Mouse (Mus musculus) intestine, embryonic 14.5 days (tissue): ENCODE results near the gene Aprt. TPM values are rescaled to one million over a fixed set of nuclear protein-coding genes. Genes with fewer than 3 reads are reported as not detected.

Experiments
- ATAC-seq: fragments of 200-750 bp; cut with Nextera tagmentation; replicated peaks from 2 replicates; pipeline ENCODE4 v1.8.0; 2017; ENCODE audit warnings: low read depth, moderate number of reproducible peaks, moderate TSS enrichment, moderate library complexity; ENCODE audit not compliant: low FRiP score, low TSS enrichment
- DNase-seq: peaks from one replicate; pipeline ENCODE4 v3.0.0-alpha.2; 2018; ENCODE audit warnings: low spot score
- H3K27ac ChIP-seq: fragments of 300-500 bp; sonication (generic); 2 replicates; pipeline ENCODE4 v1.5.1; 2014; ENCODE audit warnings: low read depth, mild to moderate bottlenecking, control low read depth
- H3K27me3 ChIP-seq: fragments of 300-500 bp; sonication (generic); replicated peaks from 2 replicates; pipeline ENCODE4 v1.6.1; 2014; ENCODE audit warnings: low read length, control low read depth; ENCODE audit not compliant: control insufficient read depth, insufficient read depth
- H3K36me3 ChIP-seq: fragments of 300-500 bp; sonication (generic); 2 replicates; pipeline ENCODE4 v1.6.1; 2014; ENCODE audit warnings: low read length, control low read depth; ENCODE audit not compliant: control insufficient read depth, insufficient read depth
- H3K4me1 ChIP-seq: fragments of 300-500 bp; sonication (generic); replicated peaks from 2 replicates; pipeline ENCODE4 v1.6.1; 2014; ENCODE audit warnings: low read length, control low read depth, mixed read lengths; ENCODE audit not compliant: control insufficient read depth, insufficient read depth
- H3K4me2 ChIP-seq: fragments of 300-500 bp; sonication (generic); 2 replicates; pipeline ENCODE4 v1.6.1; 2014; ENCODE audit warnings: low read length
- H3K4me3 ChIP-seq: fragments of 300-500 bp; sonication (generic); 2 replicates; pipeline ENCODE4 v1.5.1; 2014; ENCODE audit warnings: low read depth, low read length, control low read depth, mixed read lengths
- H3K9ac ChIP-seq: fragments of 300-500 bp; sonication (generic); 2 replicates; pipeline ENCODE4 v1.6.1; 2014; ENCODE audit warnings: mild to moderate bottlenecking, low read length
- H3K9me3 ChIP-seq: fragments of 300-500 bp; sonication (generic); 2 replicates; pipeline ENCODE4 v1.6.1; 2016; ENCODE audit warnings: low read length, control low read depth; ENCODE audit not compliant: control insufficient read depth
- WGBS: fragments of 180-500 bp; shearing (Covaris S2); extraction: QIAGEN DNeasy Blood & Tissue Kit; methylation state at CpG from one replicate; pipeline ENCODE4 v1.1.7; 2014; 5-methylcytosine and 5-hydroxymethylcytosine counted together
- microRNA-seq: library from miRNA; unstranded; fragments of <30 nt; microRNA quantifications from one replicate; pipeline ENCODE4, GENCODE M21; 2016
- polyA plus RNA-seq: library from polyadenylated mRNA; unstranded; fragments of >200 nt; fragmentation: Nextera tagmentation; extraction: Ambion mirVana; gene quantifications from 2 replicates; pipeline ENCODE4 v1.2.1, GENCODE M21; 2014

Aprt gene
- polyA plus RNA-seq, 1 experiment from 2014 or later, result 580 TPM

- ATAC-seq, result no peak
- Histone ChIP-seq H3K4me3 (no peak overlapping the region), H3K27ac (0 out of 2 replicates have a peak overlapping the region, but pooled peaks have one; percentile 22), H3K36me3 (no peaks in the 10 kb centered on the region), H3K9me3 (no peaks in the 10 kb centered on the region), H3K4me2 (no peak overlapping the region), H3K9ac (no peak overlapping the region), H3K4me1 (peaks cover 45% of the 10 kb centered on the region), H3K27me3 (no peaks in the 10 kb centered on the region)
- 67% methylated on average over 6 of the region's 6 CpGs for WGBS
- no peak for DNase-seq
Observed at GRCm38 (mm10) chr8:122525004-122525403, 51.7 kb downstream of the Aprt start.

Small RNAs within 50 kb of the gene (microRNA-seq; reads per million reads assigned to microRNA genes)
- gene Mir6396, result not detected

Other genes starting within 250 kb of the Aprt start
- not detected in 2 replicates for gene Trhr2, start 216.2 kb downstream of the Aprt start, polyA plus RNA-seq
- 37.0 and 38.6 TPM in 2 replicates for gene Zc3h18, start 200.3 kb downstream of the Aprt start, polyA plus RNA-seq
- gene Il17c, start 154.9 kb downstream of the Aprt start, polyA plus RNA-seq, result not detected in 2 replicates
- 297 and 307 TPM in 2 replicates for gene Cyba, start 144.0 kb downstream of the Aprt start, polyA plus RNA-seq
- 52.6 and 60.2 TPM in 2 replicates for gene Mvd, start 133.5 kb downstream of the Aprt start, polyA plus RNA-seq
- 1.1 and 1.3 TPM in 2 replicates for gene Snai3, start 116.2 kb downstream of the Aprt start, polyA plus RNA-seq
- gene Rnf166, start 100.8 kb downstream of the Aprt start, polyA plus RNA-seq, result 31.4 and 34.0 TPM in 2 replicates
- 53.8 and 55.0 TPM in 2 replicates for gene Ctu2, start 100.8 kb downstream of the Aprt start, polyA plus RNA-seq
- 17.9 and 21.6 TPM in 2 replicates for gene Piezo1, start 25.6 kb downstream of the Aprt start, polyA plus RNA-seq
- gene Cdt1, start 8.9 kb downstream of the Aprt start, polyA plus RNA-seq, result 43.8 and 49.3 TPM in 2 replicates
- gene Galns, start 34.6 kb upstream of the Aprt start, polyA plus RNA-seq, result 12.2 and 13.8 TPM in 2 replicates
- gene Trappc2l, start 34.7 kb upstream of the Aprt start, polyA plus RNA-seq, result 67.3 and 71.8 TPM in 2 replicates
- not detected in 2 replicates for gene Pabpn1l, start 45.8 kb upstream of the Aprt start, polyA plus RNA-seq
- 3.9 and 4.0 TPM in 2 replicates for gene Cbfa2t3, start 122.2 kb upstream of the Aprt start, polyA plus RNA-seq
- 19.0 and 21.6 TPM in 2 replicates for gene Acsf3, start 198.6 kb upstream of the Aprt start, polyA plus RNA-seq